Mouse (Mus musculus) liver, embryonic 14.5 days (tissue): Measurements from ENCODE around the gene Ror2. TPM values are rescaled to one million over a fixed set of nuclear protein-coding genes. Genes with fewer than 3 reads are reported as not detected.

Experiments used
- ATAC-seq: fragments of 200-750 bp; cut with Nextera tagmentation; 2 replicates; pipeline ENCODE4 v1.8.0; 2017; ENCODE audit warnings: moderate number of reproducible peaks, mild to moderate bottlenecking, moderate library complexity; ENCODE audit not compliant: insufficient read depth
- DNase-seq, 3 experiments: peaks; one replicate each; pipeline ENCODE4 v3.0.0-alpha.2; 2012 to 2013; ENCODE audit warnings: low read depth in 3 of 3, low spot score in 3 of 3
- H3K27ac ChIP-seq: fragments of 300-500 bp; sonication (generic); 2 replicates; pipeline ENCODE4 v1.5.1; 2014; ENCODE audit warnings: moderate library complexity, mild to moderate bottlenecking, control low read depth, inconsistent platforms
- H3K27me3 ChIP-seq: fragments of 300-500 bp; sonication (generic); 2 replicates; pipeline ENCODE4 v1.6.1; 2014; ENCODE audit warnings: mild to moderate bottlenecking, low read length, moderate library complexity; ENCODE audit not compliant: control insufficient read depth, insufficient read depth
- H3K36me3 ChIP-seq: fragments of 300-500 bp; sonication (generic); replicated peaks from 2 replicates; pipeline ENCODE4 v1.6.1; 2014; ENCODE audit warnings: low read depth; ENCODE audit not compliant: control insufficient read depth, insufficient read depth
- H3K4me1 ChIP-seq, 2 experiments: fragments of 200-500 bp in 1 of 2; fragments of 300-500 bp in 1 of 2; sonication (generic) in 1 of 2; replicated peaks; 2 replicates each; pipeline ENCODE4 v1.6.1; 2012 to 2014; ENCODE audit warnings: antibody characterized with exemption in 1 of 2, inconsistent platforms in 1 of 2, low read length in 1 of 2; ENCODE audit not compliant: control insufficient read depth in 2 of 2, insufficient read depth in 2 of 2
- H3K4me2 ChIP-seq: fragments of 300-500 bp; sonication (generic); 2 replicates; pipeline ENCODE4 v1.6.1; 2014; ENCODE audit warnings: low read depth, mild to moderate bottlenecking, control low read depth, moderate library complexity
- H3K4me3 ChIP-seq, 2 experiments: fragments of 200-500 bp in 1 of 2; fragments of 300-500 bp in 1 of 2; sonication (generic) in 1 of 2; 2 replicates each; pipeline ENCODE4 v1.5.1; 2012 to 2014; ENCODE audit warnings: low read depth in 2 of 2, low read length in 2 of 2, mild to moderate bottlenecking in 2 of 2, control low read depth in 1 of 2, inconsistent platforms in 1 of 2, moderate library complexity in 1 of 2; ENCODE audit not compliant: insufficient read depth in 1 of 2
- H3K9ac ChIP-seq: fragments of 300-500 bp; sonication (generic); replicated peaks from 2 replicates; pipeline ENCODE4 v1.6.1; 2014; ENCODE audit warnings: mild to moderate bottlenecking, control low read depth, moderate library complexity
- H3K9me3 ChIP-seq: fragments of 300-500 bp; sonication (generic); 2 replicates; pipeline ENCODE4 v1.6.1; 2016; ENCODE audit warnings: low read length, mixed read lengths; ENCODE audit not compliant: control insufficient read depth
- CTCF ChIP-seq: IDR thresholded peaks from 2 replicates; pipeline ENCODE4 v1.5.1; 2016; ENCODE audit warnings: antibody characterized with exemption, low read depth, control low read depth
- EP300 ChIP-seq: IDR thresholded peaks from 2 replicates; pipeline ENCODE4 v1.6.1; 2016; ENCODE audit warnings: antibody characterized with exemption, low read depth
- WGBS: fragments of 180-500 bp; shearing (Covaris S2); extraction: QIAGEN DNeasy Blood & Tissue Kit; methylation state at CpG from one replicate; pipeline ENCODE4 v1.1.7; 2014; ENCODE audit not compliant: insufficient replicate concordance; 5-methylcytosine and 5-hydroxymethylcytosine counted together
- polyA plus RNA-seq, 2 experiments: library from polyadenylated mRNA; depleted of rRNA in 1 of 2; stranded (reverse) in 1 of 2; unstranded in 1 of 2; fragments of >200 nt; fragmentation: Nextera tagmentation in 1 of 2; extraction: Ambion mirVana in 1 of 2; gene quantifications; 2 replicates each; pipeline versions ENCODE4 v1.2.1 to v1.2.3; 2012 to 2014

Gene Ror2
- polyA plus RNA-seq, 2 experiments, result 0.03 to 0.19 TPM

DNA sequence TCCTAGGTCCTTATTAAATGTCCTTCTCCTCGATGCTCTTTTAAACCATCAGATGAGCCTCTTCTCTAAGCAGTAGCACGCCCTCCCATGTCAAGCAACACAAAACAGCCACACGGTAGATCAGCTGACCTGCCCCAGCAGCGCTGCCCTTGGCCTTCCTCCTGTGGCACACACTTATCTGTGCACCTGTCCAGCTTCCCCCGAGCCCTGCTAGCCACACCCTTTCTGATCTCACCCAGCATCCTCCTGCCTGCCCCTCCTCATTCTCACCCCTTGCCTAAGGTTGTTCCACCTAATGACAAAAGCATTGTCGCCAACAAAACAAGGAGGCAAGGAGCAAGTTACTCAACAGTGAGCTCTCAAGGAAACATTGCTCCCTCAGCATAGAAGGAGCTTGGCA lies 18.1 kb downstream of the Ror2 start:
- H3K9me3 ChIP-seq, result no peaks in the 10 kb centered on the region
- no peak overlapping the region for H3K9ac ChIP-seq
- no peaks in the 10 kb centered on the region for H3K4me1 ChIP-seq
- no peak overlapping the region for H3K4me3 ChIP-seq
- no peak for DNase-seq
- ATAC-seq, result no peak
- no peak overlapping the region for H3K4me2 ChIP-seq
- no peaks in the 10 kb centered on the region for H3K27me3 ChIP-seq
- H3K36me3 ChIP-seq, result no peaks in the 10 kb centered on the region
- no peak for TF ChIP-seq CTCF
- no peak overlapping the region for H3K27ac ChIP-seq
- WGBS, result 52% methylated on average over 6 of the region's 6 CpGs

DNA sequence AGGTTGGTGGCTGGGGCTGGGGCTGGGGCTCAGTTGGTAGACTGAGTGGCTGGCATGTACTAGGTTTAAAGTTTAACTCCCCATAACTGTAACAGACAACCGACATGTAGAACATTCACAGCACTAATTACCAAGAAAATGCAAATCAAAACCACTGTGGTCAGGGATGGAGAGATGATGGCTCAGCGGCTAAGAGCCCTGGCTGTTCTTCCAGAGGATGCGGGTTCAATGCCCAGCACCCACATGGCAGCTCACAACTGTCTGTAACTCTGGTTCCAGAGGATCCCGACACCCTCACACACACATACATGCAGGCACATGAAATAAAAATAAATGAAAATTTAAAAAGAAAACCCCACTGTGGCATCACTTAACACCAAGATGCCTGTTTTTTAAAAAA lies 18.8 kb downstream of the Ror2 start:
- WGBS, result 72% methylated on average over 4 of the region's 4 CpGs
- Histone ChIP-seq H3K9ac (no peak overlapping the region), H3K27me3 (no peaks in the 10 kb centered on the region), H3K4me2 (no peak overlapping the region), H3K4me3 (no peak overlapping the region), H3K27ac (no peak overlapping the region), H3K36me3 (no peaks in the 10 kb centered on the region), H3K4me1 (no peaks in the 10 kb centered on the region), H3K9me3 (no peaks in the 10 kb centered on the region)
- DNase-seq (no peak), ATAC-seq (no peak)
- no peak for TF ChIP-seq EP300
- no peak for TF ChIP-seq CTCF

DNA sequence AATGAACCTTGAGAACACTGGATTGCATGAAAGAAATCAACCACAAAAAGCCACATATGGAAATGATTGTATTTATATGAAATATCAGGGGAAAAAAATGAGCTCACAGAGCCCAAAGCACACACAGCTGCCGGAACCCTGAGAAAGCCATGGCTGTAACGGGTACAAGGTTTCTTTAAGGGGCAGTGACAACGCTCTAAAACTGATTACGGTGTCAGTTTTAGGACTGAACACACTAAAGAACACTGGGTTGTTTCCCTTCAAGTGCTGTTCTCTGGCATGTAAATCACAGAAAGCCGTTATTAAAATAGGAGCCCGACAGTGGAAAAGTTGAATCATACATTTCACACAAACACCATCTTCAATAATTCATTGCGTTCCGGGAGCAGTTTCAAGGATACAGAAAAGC lies 19.4 kb downstream of the Ror2 start:
- H3K4me2 ChIP-seq, result no peak overlapping the region
- H3K9ac ChIP-seq, result no peak overlapping the region
- H3K4me1 ChIP-seq, result no peaks in the 10 kb centered on the region
- DNase-seq (no peak), ATAC-seq (no peak)
- no peak overlapping the region for H3K4me3 ChIP-seq
- WGBS, result 80% methylated on average over 8 of the region's 8 CpGs
- H3K27me3 ChIP-seq, result no peaks in the 10 kb centered on the region
- no peak for TF ChIP-seq EP300
- no peak for TF ChIP-seq CTCF
- H3K27ac ChIP-seq, result no peak overlapping the region
- H3K9me3 ChIP-seq, result no peaks in the 10 kb centered on the region
- H3K36me3 ChIP-seq, result no peaks in the 10 kb centered on the region

DNA sequence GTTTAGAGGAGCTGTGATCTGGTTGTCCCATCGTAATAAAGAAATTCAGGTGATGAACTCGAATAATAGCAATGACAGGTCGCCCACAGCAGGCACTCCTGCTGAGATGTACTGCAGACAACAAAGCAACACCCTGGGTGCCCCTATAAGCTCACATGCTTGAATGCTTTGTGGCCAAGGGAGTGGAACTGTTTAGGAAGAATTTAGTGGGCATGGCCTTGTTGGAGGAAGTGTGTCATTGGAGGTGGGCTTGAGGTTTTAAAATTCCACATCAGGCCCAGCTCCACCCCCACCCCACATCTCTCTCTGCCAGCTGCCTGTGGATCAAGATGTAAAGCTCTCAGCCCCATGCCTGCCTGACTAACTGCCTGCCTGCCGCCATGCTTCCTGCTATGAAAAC lies 21.0 kb downstream of the Ror2 start:
- Histone ChIP-seq H3K9ac (no peak overlapping the region), H3K27me3 (no peaks in the 10 kb centered on the region), H3K4me2 (no peak overlapping the region), H3K27ac (no peak overlapping the region), H3K36me3 (no peaks in the 10 kb centered on the region), H3K4me1 (no peaks in the 10 kb centered on the region), H3K4me3 (no peak overlapping the region), H3K9me3 (no peaks in the 10 kb centered on the region)
- no peak for TF ChIP-seq CTCF
- TF ChIP-seq EP300, result no peak
- DNase-seq (no peak), ATAC-seq (no peak)
- WGBS, result 52% methylated on average over 4 of the region's 4 CpGs

DNA sequence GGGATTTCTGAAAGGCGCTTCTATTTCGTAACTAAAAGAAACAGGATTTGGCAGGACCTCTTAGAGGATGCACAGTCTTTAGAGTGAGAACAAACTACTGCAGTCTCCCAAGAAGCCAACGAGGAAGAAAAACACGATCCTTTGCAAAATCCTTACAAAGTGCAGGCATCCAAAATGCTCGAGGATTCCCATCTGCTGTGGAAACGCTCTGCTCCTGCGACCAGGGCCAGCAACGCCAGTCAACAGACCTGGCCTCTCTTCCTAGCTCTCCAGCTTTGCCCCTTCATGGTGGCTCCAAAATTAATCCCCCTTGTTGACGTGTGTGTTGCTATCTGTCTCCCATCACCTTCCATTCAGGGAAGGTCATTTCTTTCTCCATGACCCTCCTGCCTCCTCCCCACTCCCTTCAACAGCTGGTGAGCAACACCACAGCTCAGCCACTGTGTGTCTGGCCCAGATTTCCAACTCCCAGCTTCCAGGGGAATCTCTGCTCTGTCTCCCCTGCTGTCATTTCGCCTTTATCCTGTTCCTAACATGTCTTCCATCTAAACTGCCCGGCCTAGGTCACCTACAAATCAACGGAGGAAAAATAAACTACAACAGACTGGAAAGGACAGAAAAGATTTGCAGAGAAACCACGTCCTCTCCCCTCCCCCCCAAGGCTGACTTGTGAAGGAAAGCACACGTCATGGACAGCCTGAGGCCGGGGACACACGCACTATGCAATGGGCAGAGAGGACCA lies 23.2 kb downstream of the Ror2 start:
- no peak overlapping the region for H3K4me3 ChIP-seq
- H3K36me3 ChIP-seq, result no peaks in the 10 kb centered on the region
- no peaks in the 10 kb centered on the region for H3K27me3 ChIP-seq
- TF ChIP-seq CTCF (no peak), EP300 (no peak)
- H3K4me2 ChIP-seq, result no peak overlapping the region
- no peak overlapping the region for H3K27ac ChIP-seq
- WGBS, result 59% methylated on average over 16 of the region's 16 CpGs
- no peaks in the 10 kb centered on the region for H3K9me3 ChIP-seq
- ATAC-seq, result no peak
- H3K9ac ChIP-seq, result no peak overlapping the region
- no peaks in the 10 kb centered on the region for H3K4me1 ChIP-seq
- DNase-seq, result no peak
